Mouse (Mus musculus): Measurements from ENCODE around the gene Lalba.

DNA sequence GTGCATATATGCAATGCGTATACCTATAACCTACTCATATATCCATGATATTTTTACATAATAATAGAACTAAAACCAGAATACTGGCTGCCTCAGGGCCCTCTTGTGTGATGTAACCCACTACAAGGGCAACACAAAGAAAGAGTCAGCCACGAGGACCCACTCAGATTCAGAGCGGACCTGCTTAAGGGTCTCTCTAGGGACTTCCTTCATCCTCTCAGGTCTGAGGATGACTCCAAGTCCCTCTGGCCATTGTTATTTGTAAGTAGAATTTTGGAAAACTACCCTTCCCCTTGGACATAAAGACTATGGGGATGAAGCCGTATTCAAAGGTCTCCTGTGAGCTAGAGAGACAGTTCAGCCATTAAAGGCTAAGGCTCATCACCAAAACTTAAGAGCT is 12.9 kb downstream of the Lalba start, which contains the start of gene OR5BS1P:
- TF ChIP-seq HCFC1 (IDR thresholded peaks at IDR 0.05; ENCODE audit: borderline replicate concordance, insufficient read depth, low read length) (no peak), ZNF384 (IDR thresholded peaks at IDR 0.05; ENCODE audit: low read depth, low read length) (no peak), CHD2 (IDR thresholded peaks at IDR 0.05; ENCODE audit: low read depth, low read length) (no peak), ZC3H11A (IDR thresholded peaks at IDR 0.05; ENCODE audit: borderline replicate concordance, low read depth, low read length) (no peak), MAFK (IDR thresholded peaks at IDR 0.05; ENCODE audit: insufficient read depth, low read depth, low read length) (no peak)

All from ES-E14 (cell line).